Mouse (Mus musculus) erythroid progenitor cell, adult 5-6 weeks (primary cell): Measurements from ENCODE around the gene Vwce. TPM values are rescaled to one million over a fixed set of nuclear protein-coding genes. Genes with fewer than 3 reads are reported as not detected.
A peak's percentile ranks its signal among the peaks of the same experiment; 100 is the strongest.

Experiments
- ATAC-seq: replicated peaks from 2 replicates; pipeline ENCODE4 v1.8.0; 2016; ENCODE audit warnings: moderate number of reproducible peaks, mild to moderate bottlenecking, moderate TSS enrichment, inconsistent platforms; ENCODE audit not compliant: poor library complexity, low FRiP score, severe bottlenecking
- total RNA-seq, 2 experiments: library from RNA; stranded (forward) in 1 of 2; stranded (reverse) in 1 of 2; fragments of 150-400 nt in 1 of 2; fragments of 186-747, 209-891 nt in 1 of 2; gene quantifications; 2 replicates each; pipeline versions ENCODE4 v1.2.3 to v1.2.4; 2015 to 2017; ENCODE audit warnings: low replicate concordance in 2 of 2

Vwce gene
- total RNA-seq, 2 experiments from 2014 or later = not detected

DNA sequence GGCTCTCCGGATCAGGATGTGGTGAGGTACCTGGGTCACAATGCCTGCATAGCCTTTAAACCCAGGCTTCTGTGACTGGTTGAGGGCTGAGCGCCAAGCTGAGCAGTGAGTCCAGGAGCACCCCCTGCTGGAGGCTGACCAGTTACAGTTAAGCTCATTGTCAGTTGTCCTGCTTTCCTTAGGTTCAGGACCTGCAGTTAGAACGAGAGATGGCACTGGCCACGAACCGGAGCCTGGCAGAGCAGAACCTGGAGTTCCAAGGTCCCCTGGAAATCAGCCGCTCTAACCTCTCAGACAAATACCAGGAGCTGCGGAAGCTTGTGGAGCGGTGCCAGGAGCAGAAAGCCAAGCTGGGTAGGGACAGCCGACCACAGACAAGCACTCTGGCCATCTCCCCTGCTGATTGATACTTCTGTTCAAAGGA is 76.1 kb downstream of the Vwce start:
- peak; percentile 53; the same call in 1 of the 2 replicates for ATAC-seq

DNA sequence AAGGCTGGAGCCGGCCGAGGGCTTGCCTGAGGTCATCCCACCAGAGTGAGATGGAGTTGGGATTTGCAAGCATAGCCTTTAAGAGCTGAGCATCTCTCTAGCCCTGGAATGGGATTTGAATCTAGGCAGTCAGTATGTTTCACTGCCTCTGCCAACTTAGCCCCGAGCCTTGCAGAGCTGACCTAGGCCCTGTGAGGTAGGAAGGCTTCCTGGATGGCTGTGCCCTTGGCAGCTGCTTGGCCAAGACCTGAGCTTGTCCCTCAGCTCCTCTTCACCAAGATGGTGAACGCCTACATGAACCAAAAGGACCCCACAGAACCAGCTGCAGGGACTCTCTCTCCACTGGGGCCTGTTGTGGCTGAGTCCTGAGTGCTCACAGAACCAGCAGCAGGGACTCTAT is 76.7 kb downstream of the Vwce start:
- ATAC-seq = no peak

DNA sequence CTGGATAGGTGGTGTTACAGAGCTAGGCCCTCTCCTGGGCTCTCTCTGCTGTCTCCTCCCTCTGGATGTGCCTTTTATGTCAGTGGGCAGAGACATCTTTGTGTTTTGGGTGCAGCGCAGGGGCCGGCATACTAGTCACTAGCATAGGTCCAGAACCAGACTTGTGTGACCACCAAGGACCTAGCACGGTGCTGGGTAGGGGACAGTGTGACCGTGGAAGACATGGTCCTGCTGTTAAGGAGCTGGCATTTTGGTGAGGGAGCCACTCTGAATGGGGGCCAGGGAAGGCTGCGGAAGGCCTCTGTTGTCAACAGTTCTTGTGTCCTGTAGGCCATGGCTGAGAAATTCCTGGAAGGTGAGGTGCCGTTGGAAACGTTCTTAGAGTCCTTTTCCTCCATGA is 78.2 kb downstream of the Vwce start:
- ATAC-seq = no peak

DNA sequence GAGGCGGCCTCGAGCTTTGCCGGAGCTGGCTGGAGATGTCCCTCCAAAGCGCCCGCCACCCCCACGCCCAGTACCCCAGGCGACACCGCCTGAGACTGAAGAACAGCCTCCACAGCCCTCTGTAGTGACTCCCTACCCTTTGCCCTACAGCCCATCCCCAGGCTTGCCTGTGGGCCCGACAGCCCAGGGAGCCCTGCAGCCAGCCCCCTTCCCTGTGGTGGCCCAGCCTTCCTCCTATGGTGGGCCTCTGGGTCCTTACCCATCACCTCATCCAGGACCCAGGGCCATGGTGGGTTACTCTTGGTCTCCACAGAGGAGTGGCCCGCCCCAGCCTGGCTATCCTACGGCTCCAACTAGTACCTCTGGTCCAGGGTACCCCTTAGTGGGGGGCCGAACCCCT is 78.6 kb downstream of the Vwce start:
- ATAC-seq = no peak

DNA sequence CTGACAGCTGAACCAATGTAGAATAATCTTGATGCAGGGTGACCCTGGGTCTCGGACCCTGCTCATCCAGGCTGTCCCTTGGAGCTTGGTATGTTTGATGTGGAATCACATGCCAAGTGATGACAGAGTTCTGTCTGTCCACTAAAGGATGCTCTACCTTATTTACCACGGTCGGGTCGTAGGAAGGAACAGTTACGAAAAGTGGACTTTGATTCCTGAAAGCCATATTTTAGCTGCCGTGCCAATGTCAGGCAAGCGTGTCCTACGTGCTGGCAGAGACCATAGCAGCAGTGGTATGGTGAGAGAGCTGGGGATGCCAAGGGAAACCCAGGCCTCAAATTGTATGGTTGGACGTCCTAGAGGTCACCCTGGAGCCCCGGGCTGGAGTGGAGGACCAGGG is 79.5 kb downstream of the Vwce start:
- ATAC-seq = no peak

DNA sequence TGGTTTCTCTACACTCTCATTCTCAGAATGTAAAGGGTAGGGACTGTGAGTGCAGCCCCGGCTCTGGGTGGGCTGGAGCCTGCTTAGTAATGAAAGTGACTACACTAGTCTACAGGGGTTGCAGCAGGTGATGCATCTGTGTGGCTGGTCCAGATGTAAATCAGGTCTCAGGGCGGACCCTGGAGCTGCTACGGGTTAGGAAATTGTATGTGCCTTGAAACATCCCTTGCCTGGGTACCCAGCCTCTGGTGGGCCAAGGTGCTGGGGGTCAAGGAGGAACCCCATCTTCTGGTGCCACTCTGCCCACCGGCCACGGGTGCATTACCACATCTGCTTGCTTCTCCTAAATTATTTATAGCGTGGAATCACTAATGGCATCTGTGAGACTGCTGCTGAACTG is 80.2 kb downstream of the Vwce start:
- ATAC-seq = no peak

DNA sequence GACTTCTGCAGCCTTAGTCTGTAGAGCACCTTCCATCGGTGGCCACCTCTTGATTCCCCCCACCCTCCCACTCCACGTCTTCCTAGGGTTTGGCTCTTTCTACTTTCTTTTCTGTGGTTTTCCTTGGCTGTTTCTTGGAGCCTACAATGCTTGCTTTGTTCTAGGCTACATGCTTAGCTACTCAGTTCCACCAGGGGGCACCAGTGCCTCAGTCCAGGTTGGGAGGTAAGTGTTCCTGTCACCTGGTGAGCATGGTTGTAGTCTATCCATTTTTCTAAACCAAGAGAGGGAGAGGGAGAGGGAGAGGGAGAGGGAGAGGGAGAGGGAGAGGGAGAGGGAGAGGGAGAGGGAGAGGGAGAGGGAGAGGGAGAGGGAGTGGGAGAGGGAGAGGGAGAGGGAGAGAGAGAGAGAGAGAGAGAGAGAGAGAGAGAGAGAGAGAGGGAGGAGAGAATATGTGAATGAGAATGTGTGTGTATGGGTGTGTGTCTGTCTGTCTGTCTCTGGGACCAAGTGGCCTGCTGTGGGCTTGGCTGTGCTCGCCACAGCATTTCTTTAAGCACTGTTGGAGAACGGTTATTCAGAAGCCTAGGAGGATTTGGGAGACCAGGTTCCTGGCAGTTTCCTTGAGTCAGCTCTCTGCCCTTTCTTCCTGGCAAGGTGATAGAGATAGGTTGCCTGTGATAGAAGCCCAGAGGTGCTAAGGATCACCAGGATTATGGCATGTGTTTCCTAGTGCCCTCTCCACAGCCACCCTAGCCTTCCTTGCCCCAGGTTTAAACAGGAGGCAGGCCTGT is 80.9 kb downstream of the Vwce start:
- ATAC-seq = no peak

DNA sequence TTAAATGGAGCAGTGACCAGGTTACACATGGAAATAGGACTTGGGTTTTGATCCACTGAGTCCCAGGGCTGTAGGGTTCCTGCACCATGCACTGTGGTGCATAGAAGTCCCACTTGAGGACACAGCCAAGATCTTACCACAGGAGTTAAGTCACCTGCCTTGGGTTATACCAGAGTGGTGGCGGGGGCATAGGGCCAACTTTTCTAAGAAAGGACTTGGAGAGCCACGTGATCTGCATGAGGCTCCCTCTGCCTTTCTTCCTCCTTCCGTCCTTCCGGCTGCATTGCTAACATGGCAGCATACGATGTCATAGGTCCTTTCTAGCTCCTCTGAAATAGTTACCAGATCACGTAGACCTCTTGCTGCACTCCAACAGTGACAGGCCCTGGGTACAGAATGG is 81.5 kb downstream of the Vwce start:
- no peak for ATAC-seq

Other genes with a start within 250 kb of the Vwce start
- not detected in 2 replicates for gene Syt7, start 245.1 kb upstream of the Vwce start, total RNA-seq (2015; ENCODE audit: low replicate concordance)
- gene Syt7, start 245.1 kb upstream of the Vwce start, total RNA-seq (2017; ENCODE audit: low replicate concordance) = not detected in 2 replicates
- gene Lrrc10b, start 176.7 kb upstream of the Vwce start, total RNA-seq (2015; ENCODE audit: low replicate concordance) = not detected in 2 replicates
- gene Lrrc10b, start 176.7 kb upstream of the Vwce start, total RNA-seq (2017; ENCODE audit: low replicate concordance) = not detected in 2 replicates
- gene Ppp1r32, start 151.3 kb upstream of the Vwce start, total RNA-seq (2015; ENCODE audit: low replicate concordance) = not detected in 2 replicates
- 1.4 TPM in 1 of 2 replicates, not detected in the other for gene Ppp1r32, start 151.3 kb upstream of the Vwce start, total RNA-seq (2017; ENCODE audit: low replicate concordance)
- gene Cpsf7, start 108.9 kb upstream of the Vwce start, total RNA-seq (2015; ENCODE audit: low replicate concordance) = 73.4 and 91.5 TPM in 2 replicates
- gene Cpsf7, start 108.9 kb upstream of the Vwce start, total RNA-seq (2017; ENCODE audit: low replicate concordance) = 63.5 and 75.6 TPM in 2 replicates
- gene Sdhaf2, start 108.1 kb upstream of the Vwce start, total RNA-seq (2015; ENCODE audit: low replicate concordance) = 28.1 and 46.1 TPM in 2 replicates
- gene Sdhaf2, start 108.1 kb upstream of the Vwce start, total RNA-seq (2017; ENCODE audit: low replicate concordance) = 30.5 and 34.8 TPM in 2 replicates
- gene Tmem216, start 78.0 kb upstream of the Vwce start, total RNA-seq (2015; ENCODE audit: low replicate concordance) = 9.2 and 15.5 TPM in 2 replicates
- 7.7 and 11.8 TPM in 2 replicates for gene Tmem216, start 78.0 kb upstream of the Vwce start, total RNA-seq (2017; ENCODE audit: low replicate concordance)
- gene Cyb561a3, start 57.0 kb upstream of the Vwce start, total RNA-seq (2015; ENCODE audit: low replicate concordance) = 23.8 and 27.7 TPM in 2 replicates
- gene Cyb561a3, start 57.0 kb upstream of the Vwce start, total RNA-seq (2017; ENCODE audit: low replicate concordance) = 7.1 and 13.7 TPM in 2 replicates
- 36.0 and 39.0 TPM in 2 replicates for gene Tmem138, start 56.9 kb upstream of the Vwce start, total RNA-seq (2015; ENCODE audit: low replicate concordance)
- gene Tmem138, start 56.9 kb upstream of the Vwce start, total RNA-seq (2017; ENCODE audit: low replicate concordance) = 8.5 and 14.6 TPM in 2 replicates
- gene Ddb1, start 28.9 kb upstream of the Vwce start, total RNA-seq (2015; ENCODE audit: low replicate concordance) = 58.0 and 75.0 TPM in 2 replicates
- 168 and 208 TPM in 2 replicates for gene Ddb1, start 28.9 kb upstream of the Vwce start, total RNA-seq (2017; ENCODE audit: low replicate concordance)
- 4.6 and 6.1 TPM in 2 replicates for gene Tkfc, start 28.6 kb upstream of the Vwce start, total RNA-seq (2015; ENCODE audit: low replicate concordance)
- gene Tkfc, start 28.6 kb upstream of the Vwce start, total RNA-seq (2017; ENCODE audit: low replicate concordance) = 1.2 TPM in 1 of 2 replicates, not detected in the other
- not detected in 2 replicates for gene Pga5, start 43.9 kb downstream of the Vwce start, total RNA-seq (2015; ENCODE audit: low replicate concordance)
- not detected in 2 replicates for gene Pga5, start 43.9 kb downstream of the Vwce start, total RNA-seq (2017; ENCODE audit: low replicate concordance)
- 10.8 and 26.0 TPM in 2 replicates for gene Vps37c, start 54.5 kb downstream of the Vwce start, total RNA-seq (2015; ENCODE audit: low replicate concordance)
- gene Vps37c, start 54.5 kb downstream of the Vwce start, total RNA-seq (2017; ENCODE audit: low replicate concordance) = 3.3 and 6.0 TPM in 2 replicates
- 2.5 and 2.9 TPM in 2 replicates for gene Cd5, start 104.8 kb downstream of the Vwce start, total RNA-seq (2015; ENCODE audit: low replicate concordance)
- 0.26 TPM in 1 of 2 replicates, not detected in the other for gene Cd5, start 104.8 kb downstream of the Vwce start, total RNA-seq (2017; ENCODE audit: low replicate concordance)
- 1.8 and 2.9 TPM in 2 replicates for gene Cd6, start 195.8 kb downstream of the Vwce start, total RNA-seq (2015; ENCODE audit: low replicate concordance)
- gene Cd6, start 195.8 kb downstream of the Vwce start, total RNA-seq (2017; ENCODE audit: low replicate concordance) = 1.3 and 2.3 TPM in 2 replicates
- gene Slc15a3, start 205.5 kb downstream of the Vwce start, total RNA-seq (2015; ENCODE audit: low replicate concordance) = 1.8 and 3.8 TPM in 2 replicates
- 2.4 TPM in 1 of 2 replicates, not detected in the other for gene Slc15a3, start 205.5 kb downstream of the Vwce start, total RNA-seq (2017; ENCODE audit: low replicate concordance)
- gene Tmem132a, start 235.7 kb downstream of the Vwce start, total RNA-seq (2015; ENCODE audit: low replicate concordance) = not detected in 2 replicates
- not detected in 2 replicates for gene Tmem132a, start 235.7 kb downstream of the Vwce start, total RNA-seq (2017; ENCODE audit: low replicate concordance)
- 4.7 and 9.6 TPM in 2 replicates for gene Tmem109, start 247.8 kb downstream of the Vwce start, total RNA-seq (2015; ENCODE audit: low replicate concordance)
- gene Tmem109, start 247.8 kb downstream of the Vwce start, total RNA-seq (2017; ENCODE audit: low replicate concordance) = 4.4 and 14.0 TPM in 2 replicates